ENCODE assay signal across 24 mouse cellular contexts in the genomic region with DNA sequence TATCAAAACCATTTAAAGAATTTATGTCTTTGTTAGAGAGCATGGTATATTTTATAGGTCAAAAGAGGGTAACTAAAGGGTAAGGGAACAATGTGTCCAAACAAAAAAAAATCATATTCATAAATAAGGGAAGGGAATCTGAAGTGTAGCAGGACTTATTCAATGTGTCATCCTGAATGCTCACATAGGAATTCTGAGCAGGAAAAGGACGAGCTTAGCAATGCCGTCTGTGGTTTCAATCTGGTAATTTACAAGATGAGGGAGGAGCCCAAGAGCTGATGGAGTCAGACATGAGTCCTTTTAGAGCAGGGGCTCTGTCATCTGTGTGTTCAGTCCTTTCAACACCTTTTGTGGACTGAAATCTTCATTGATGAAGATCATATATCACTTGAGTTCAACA.
DNase-seq lines count a peak whose midpoint lies in the region; ATAC-seq and TF ChIP-seq lines count a peak whose summit lies in the region.
"Had no signal": no experiment of that assay in that cellular context is flagged by ENCODE, and none has a peak within 500 bp of the region (broad histone marks: within the 10 kb centered on the region; RNA-seq: fewer than 3 reads in every experiment).

No protein-coding gene starts in this region.

- TF ChIP-seq POLR2A in kidney, adult 2 months (IDR thresholded peaks at IDR 0.05; ENCODE audit: low read depth, low read length), result no peak

- H3K4me2 ChIP-seq in kidney, embryonic 16.5 days (replicated peaks; ENCODE audit: low read depth, low read length), result no peak overlapping the region
- no peak overlapping the region for H3K4me2 ChIP-seq in midbrain, embryonic 11.5 days
- H3K4me2 ChIP-seq: embryonic facial prominence, embryonic 12.5 days; embryonic facial prominence, embryonic 15.5 days; heart, embryonic 12.5 days; heart, embryonic 15.5 days; hindbrain, embryonic 14.5 days had no signal

- no peaks in the 10 kb centered on the region for H3K27me3 ChIP-seq in kidney, adult 2 months (replicated peaks; ENCODE audit: control insufficient read depth, insufficient read depth, low read length)
- no peaks in the 10 kb centered on the region for H3K27me3 ChIP-seq in kidney, embryonic 16.5 days (ENCODE audit: insufficient read depth, low read length)
- no peaks in the 10 kb centered on the region for H3K27me3 ChIP-seq in midbrain, embryonic 11.5 days (ENCODE audit: control insufficient read depth, insufficient read depth, low read length)
- no peaks in the 10 kb centered on the region for H3K27me3 ChIP-seq in midbrain, embryonic 10.5 days (ENCODE audit: low read depth, poor library complexity, severe bottlenecking)
- H3K27me3 ChIP-seq: embryonic facial prominence, embryonic 12.5 days; embryonic facial prominence, embryonic 15.5 days had no signal

- H3K9me3 ChIP-seq in kidney, embryonic 16.5 days (ENCODE audit: low read length), result no peaks in the 10 kb centered on the region
- no peaks in the 10 kb centered on the region for H3K9me3 ChIP-seq in midbrain, embryonic 11.5 days (ENCODE audit: control insufficient read depth, low read length)
- H3K9me3 ChIP-seq in midbrain, embryonic 10.5 days (replicated peaks), result no peaks in the 10 kb centered on the region
- H3K9me3 ChIP-seq: embryonic facial prominence, embryonic 12.5 days; embryonic facial prominence, embryonic 15.5 days; heart, embryonic 12.5 days; heart, embryonic 15.5 days had no signal

- H3K27ac ChIP-seq in kidney, adult 2 months (ENCODE audit: insufficient read depth, low read depth, low read length), result peak overlapping the region; percentile 16; the same call in 1 of the 2 replicates
- peak overlapping the region; percentile 52 for H3K27ac ChIP-seq in kidney, embryonic 16.5 days (ENCODE audit: low read length)
- no peak overlapping the region for H3K27ac ChIP-seq in midbrain, embryonic 11.5 days (ENCODE audit: low read depth, low read length)
- no peak overlapping the region for H3K27ac ChIP-seq in midbrain, embryonic 10.5 days (replicated peaks)
- H3K27ac ChIP-seq: embryonic facial prominence, embryonic 12.5 days; embryonic facial prominence, embryonic 15.5 days; gastrocnemius, adult 2 months; heart, embryonic 15.5 days; hindbrain, embryonic 14.5 days; hindbrain, postnatal 0 days had no signal

- 61% methylated on average over 2 of the region's 2 CpGs for WGBS in kidney, adult 2 months
- WGBS in kidney, embryonic 16.5 days, result 18% methylated on average over 2 of the region's 2 CpGs
- 82% methylated on average over 2 of the region's 2 CpGs for WGBS in midbrain, embryonic 11.5 days
- WGBS in midbrain, embryonic 10.5 days, result 88% methylated on average over 2 of the region's 2 CpGs

- no peak overlapping the region for H3K4me3 ChIP-seq in kidney, adult 2 months (ENCODE audit: insufficient read depth, low read depth, low read length)
- no peak overlapping the region for H3K4me3 ChIP-seq in kidney, embryonic 16.5 days (ENCODE audit: low read length)
- no peak overlapping the region for H3K4me3 ChIP-seq in midbrain, embryonic 11.5 days (ENCODE audit: low read depth, low read length)
- no peak overlapping the region for H3K4me3 ChIP-seq in midbrain, embryonic 10.5 days
- H3K4me3 ChIP-seq: embryonic facial prominence, embryonic 12.5 days; embryonic facial prominence, embryonic 15.5 days; gastrocnemius, adult 2 months; heart, embryonic 12.5 days; heart, embryonic 15.5 days had no signal

- TF ChIP-seq CTCF in kidney, adult 2 months (conservative IDR thresholded peaks at IDR 0.05; ENCODE audit: insufficient read depth, insufficient read length, low read depth, low read length), result no peak

- ATAC-seq in kidney, embryonic 16.5 days (ENCODE audit: low FRiP score, low TSS enrichment), result 0 out of 2 replicates have a peak, but pooled peaks have one; percentile 23
- no peak for ATAC-seq in midbrain, embryonic 11.5 days (ENCODE audit: low FRiP score)
- ATAC-seq: CD4-positive, CD25-positive, alpha-beta regulatory T cell, adult 4 months; forebrain, embryonic 14.5 days; forebrain, postnatal 0 days; hindbrain, postnatal 0 days had no signal

- no peaks in the 10 kb centered on the region for H3K4me1 ChIP-seq in kidney, adult 2 months (ENCODE audit: control insufficient read depth, insufficient read depth, low read length)
- no peaks in the 10 kb centered on the region for H3K4me1 ChIP-seq in kidney, embryonic 16.5 days (ENCODE audit: insufficient read depth, low read length)
- no peaks in the 10 kb centered on the region for H3K4me1 ChIP-seq in midbrain, embryonic 11.5 days (ENCODE audit: control insufficient read depth, insufficient read depth, low read length)
- H3K4me1 ChIP-seq in midbrain, embryonic 10.5 days, result no peaks in the 10 kb centered on the region
- H3K4me1 ChIP-seq: embryonic facial prominence, embryonic 12.5 days; embryonic facial prominence, embryonic 15.5 days; heart, embryonic 12.5 days; heart, embryonic 15.5 days had no signal

- no peaks in the 10 kb centered on the region for H3K36me3 ChIP-seq in kidney, adult 2 months (ENCODE audit: control insufficient read depth, insufficient read depth, low read length)
- H3K36me3 ChIP-seq in kidney, embryonic 16.5 days (ENCODE audit: insufficient read depth, low read length), result no peaks in the 10 kb centered on the region
- no peaks in the 10 kb centered on the region for H3K36me3 ChIP-seq in midbrain, embryonic 11.5 days (ENCODE audit: control insufficient read depth, insufficient read depth, low read length)
- H3K36me3 ChIP-seq in midbrain, embryonic 10.5 days, result no peaks in the 10 kb centered on the region
- H3K36me3 ChIP-seq: embryonic facial prominence, embryonic 12.5 days; embryonic facial prominence, embryonic 15.5 days; heart, embryonic 12.5 days; heart, embryonic 15.5 days had no signal

- DNase-seq in kidney, adult 2 months, result no peak
- no peak for DNase-seq in kidney, postnatal 25 days
- no peak for DNase-seq in kidney, postnatal 36 days
- peak; percentile 26 for DNase-seq in midbrain, embryonic 11.5 days (ENCODE audit: low spot score, missing footprints)
- no peak for DNase-seq in midbrain, embryonic 10.5 days (ENCODE audit: low spot score)
- DNase-seq: adrenal gland, adult 2 months; cerebellum, adult 11 months; cerebellum, adult 2 months; cerebellum, adult 9-11 months; cerebellum, postnatal 25 days; forebrain, postnatal 0 days; gastrocnemius, adult 2 months; gastrocnemius, postnatal 14 days; heart, postnatal 14 days; heart, postnatal 4 days had no signal

- H3K9ac ChIP-seq in kidney, embryonic 16.5 days (replicated peaks; ENCODE audit: low read length), result no peak overlapping the region
- H3K9ac ChIP-seq in midbrain, embryonic 11.5 days (ENCODE audit: low read length), result no peak overlapping the region
- H3K9ac ChIP-seq: embryonic facial prominence, embryonic 12.5 days; embryonic facial prominence, embryonic 15.5 days; forebrain, postnatal 0 days; heart, embryonic 12.5 days; heart, embryonic 15.5 days; hindbrain, embryonic 14.5 days had no signal

Comparison
In these comparisons a context has a peak if more than half of its experiments do, and no peak if none do; other contexts are left out.
1. H3K27ac ChIP-seq: peak in kidney, adult 2 months (single experiment) and kidney, embryonic 16.5 days (single experiment); none in midbrain, embryonic 11.5 days (single experiment) and midbrain, embryonic 10.5 days (single experiment).